Mouse (Mus musculus): ENCODE results near the gene Insr.
"Not testable (repeated sequence)": the region's sequence is repeated elsewhere in the genome, so short reads cannot be mapped to it uniquely, and the experiment has no call there.

Insr gene

DNA sequence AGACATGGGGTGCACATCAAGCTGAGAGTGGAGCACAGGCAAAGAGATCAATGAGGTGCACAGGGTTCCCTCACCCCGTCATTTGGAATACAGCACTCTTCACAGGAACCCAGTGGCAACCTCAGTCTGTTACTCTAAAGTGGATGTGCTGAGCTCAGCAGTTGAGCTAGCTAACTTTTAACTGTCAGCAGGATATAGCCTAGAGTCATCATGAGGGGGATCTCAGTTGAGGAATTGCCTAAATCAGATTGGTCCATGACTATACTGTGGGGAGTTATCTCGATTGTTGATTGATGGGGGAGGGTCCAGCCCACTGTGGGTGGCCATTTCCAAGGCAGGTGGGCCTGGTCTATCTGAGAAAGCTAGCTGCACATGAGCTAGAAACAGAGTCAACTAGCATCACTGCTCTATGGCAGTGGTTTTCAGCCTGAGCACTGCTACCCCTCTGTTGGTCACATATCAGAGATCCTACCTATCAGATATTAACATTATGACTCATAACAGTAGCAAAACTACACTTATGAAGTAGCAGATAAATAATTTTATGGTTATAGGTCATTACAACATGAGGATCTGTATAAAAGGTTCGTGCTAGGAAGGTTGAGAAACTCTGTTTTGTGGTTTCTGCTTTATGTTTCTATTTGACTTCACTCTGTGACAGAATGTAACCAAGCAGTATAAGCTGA is 74.5 kb downstream of the Insr start:
- DNase-seq (ENCODE audit: extremely low read depth, insufficient read length, low spot score), result no peak

DNA sequence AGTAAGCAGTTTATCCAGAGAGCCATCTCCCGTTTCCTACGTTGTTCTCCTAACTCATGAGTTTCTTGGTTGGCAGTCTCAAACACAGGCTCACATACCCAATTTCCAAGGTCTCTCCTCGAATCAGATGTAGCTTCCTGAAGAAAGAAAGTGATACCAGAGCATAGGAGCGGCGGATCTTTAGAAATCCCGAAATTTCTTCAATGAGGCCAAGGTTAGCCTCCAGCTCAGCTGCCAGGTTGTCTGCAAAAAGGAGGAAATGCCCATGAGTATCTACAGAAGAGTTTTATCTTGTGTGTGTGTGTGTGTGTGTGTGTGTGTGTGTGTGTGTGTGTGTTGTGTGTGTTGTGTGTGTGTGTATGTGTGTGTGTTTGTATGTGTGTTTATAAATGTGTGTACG is 76.6 kb downstream of the Insr start:
- no peak for DNase-seq (ENCODE audit: extremely low read depth, insufficient read length, low spot score)

DNA sequence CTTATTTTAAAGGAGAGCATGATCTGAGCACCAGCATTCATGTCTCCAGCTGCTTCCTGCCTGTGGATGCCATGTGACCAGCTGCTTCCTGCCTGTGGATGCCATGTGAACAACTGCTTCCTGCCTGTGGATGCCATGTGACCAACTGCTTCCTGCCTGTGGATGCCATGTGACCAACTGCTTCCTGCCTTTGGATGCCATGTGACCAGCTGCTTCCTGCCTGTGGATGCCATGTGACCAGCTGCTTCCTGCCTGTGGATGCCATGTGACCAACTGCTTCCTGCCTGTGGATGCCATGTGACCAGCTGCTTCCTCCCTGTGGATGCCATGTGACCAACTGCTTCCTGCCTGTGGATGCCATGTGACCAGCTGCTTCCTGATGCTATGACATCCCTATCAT is 85.1 kb downstream of the Insr start:
- not testable (repeated sequence) for DNase-seq (ENCODE audit: extremely low read depth, insufficient read length, low spot score)

DNA sequence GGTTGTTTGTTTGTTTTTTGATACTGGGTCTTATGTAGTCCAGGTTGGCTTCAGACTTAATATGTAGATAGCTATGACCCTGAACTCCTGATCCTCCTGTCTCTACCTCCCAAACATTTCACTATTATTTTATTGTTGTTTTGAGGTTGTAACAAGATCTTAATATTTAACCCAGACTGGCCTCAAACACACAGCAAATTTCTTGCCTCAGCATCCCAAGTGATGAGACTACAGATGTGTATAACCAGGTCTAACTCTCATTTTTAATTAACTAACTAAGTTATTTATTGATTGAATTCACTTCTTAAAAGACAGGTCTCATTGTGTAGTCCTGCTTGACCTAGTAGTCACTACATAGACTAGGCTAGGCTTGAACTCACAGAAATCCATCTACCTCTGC is 88.4 kb downstream of the Insr start:
- no peak for DNase-seq (ENCODE audit: extremely low read depth, insufficient read length, low spot score)

DNA sequence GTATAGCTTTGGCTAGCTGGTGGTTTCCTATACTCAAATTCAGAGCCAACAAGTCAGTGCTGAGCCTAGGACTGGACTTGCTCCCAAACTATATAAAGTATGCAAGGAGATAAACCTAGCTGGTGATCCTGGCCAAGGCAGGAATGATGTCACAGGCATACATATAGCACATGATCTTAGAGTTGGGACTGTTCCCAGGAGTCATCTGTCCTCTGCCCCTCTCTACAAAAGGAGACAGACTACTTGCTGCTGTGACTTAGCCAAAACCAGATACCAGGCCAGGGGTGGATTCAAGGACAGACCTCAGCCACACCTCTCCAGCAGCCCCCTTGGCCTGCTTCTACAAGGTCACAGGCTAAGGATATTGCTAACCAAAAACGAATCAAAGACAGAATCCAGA is 92.0 kb downstream of the Insr start:
- no peak for DNase-seq (ENCODE audit: extremely low read depth, insufficient read length, low spot score)

DNA sequence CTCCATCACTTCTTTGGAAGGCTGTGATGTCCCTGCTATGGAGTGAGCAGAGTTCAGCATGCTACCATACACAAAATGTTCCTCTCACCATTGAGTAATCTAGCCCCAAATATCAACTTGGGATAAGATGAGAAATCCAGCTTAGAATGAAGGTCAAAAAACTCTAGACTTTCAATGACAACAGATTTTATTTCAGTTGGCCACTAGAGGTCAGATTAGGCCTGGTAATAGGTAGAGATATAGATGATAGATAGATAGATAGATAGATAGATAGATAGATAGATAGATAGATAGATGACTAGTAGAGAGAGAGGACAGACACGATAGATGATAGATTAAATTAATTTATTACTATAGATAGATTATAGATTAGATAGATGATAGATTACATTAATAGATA is 99.5 kb downstream of the Insr start:
- no peak for DNase-seq (ENCODE audit: extremely low read depth, insufficient read length, low spot score)

DNA sequence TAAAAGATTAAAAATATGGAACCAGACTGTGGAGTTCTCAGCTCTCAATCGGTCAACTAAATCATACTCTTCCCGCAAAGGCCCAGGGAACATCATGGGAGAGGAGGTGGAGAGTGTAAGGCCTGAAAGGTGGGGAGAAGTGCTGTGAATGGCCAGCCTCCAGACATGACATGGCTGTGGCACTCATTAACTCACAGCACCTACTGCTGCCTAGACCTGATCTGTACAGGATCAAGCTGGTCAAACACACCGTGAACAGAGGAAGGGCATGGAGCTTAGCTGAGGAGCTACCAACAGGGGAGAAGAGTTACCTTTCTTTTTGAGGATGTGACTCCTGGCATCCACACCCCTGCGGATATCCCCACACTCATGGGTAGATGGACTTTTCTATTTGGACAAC is 102.0 kb downstream of the Insr start:
- no peak for DNase-seq (ENCODE audit: extremely low read depth, insufficient read length, low spot score)

DNA sequence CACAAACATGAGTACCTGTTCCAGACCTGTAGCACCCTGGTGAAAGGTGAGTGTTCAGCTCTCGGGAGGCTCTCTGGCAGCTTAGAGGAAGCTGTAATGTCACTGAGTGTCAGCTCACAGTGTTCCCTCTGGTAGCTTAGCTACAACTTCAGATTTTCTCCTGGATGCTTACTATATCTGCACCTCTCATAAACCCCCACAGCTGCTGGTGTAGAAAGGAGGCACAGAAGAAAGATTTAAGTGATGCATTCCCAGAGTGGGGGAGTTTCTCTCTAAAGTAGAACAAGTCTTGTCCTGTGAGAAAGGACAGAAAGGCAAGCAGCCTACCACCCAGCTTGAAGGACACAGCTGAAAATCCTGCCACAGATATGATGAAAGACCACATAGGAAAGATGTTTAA is 107.2 kb downstream of the Insr start:
- DNase-seq (ENCODE audit: extremely low read depth, insufficient read length, low spot score), result no peak

DNA sequence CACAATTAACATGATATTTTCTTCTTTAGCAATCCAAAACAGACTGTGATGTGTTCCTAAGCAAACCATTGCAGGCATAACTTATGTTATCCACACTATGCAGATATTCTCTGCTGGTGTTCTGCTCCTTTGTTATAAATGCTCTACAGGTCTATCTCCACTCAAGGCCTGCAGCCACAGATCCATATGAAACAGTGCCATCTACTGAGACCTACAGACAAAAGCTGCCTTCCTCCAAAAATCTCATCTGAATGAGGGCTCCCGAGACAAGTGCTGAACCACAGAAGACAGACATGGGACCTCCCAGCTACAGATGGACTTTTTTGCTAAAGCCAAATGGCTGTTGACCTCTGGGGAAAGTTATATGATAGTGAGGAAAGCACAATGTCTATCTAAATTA is 132.9 kb downstream of the Insr start:
- DNase-seq (ENCODE audit: extremely low read depth, insufficient read length, low spot score), result no peak

DNA sequence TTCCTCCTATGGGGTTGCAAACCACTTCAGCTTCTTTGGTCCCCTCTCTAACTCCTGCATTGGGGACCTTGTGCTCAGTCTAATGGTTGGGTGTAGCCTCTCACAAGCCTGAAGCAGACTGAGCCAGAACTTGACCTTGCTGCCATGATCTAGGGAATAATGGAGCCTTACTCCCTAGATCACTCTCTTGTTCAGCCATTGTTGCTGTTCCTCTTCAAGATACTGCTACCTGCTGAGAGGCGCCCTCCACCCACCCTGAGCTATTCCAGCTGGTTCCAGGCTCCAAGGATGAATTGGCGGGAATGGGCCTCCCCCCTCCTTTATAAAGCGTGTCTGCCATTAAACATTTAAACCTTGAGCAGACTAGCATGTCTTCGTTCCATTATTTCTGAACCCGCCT is 179.0 kb downstream of the Insr start:
- not testable (repeated sequence) for DNase-seq (ENCODE audit: extremely low read depth, insufficient read length, low spot score)
